Mouse (Mus musculus) embryo, embryonic 9.5 days (tissue): ENCODE results near the gene Cyb5d2.
"Not testable (repeated sequence)": the region's sequence is repeated elsewhere in the genome, so short reads cannot be mapped to it uniquely, and the experiment has no call there.

Experiments used
- DNase-seq: peaks from one replicate; pipeline ENCODE4 v3.0.0-alpha.2; 2017; ENCODE audit errors: extremely low spot score

Cyb5d2 gene

DNA sequence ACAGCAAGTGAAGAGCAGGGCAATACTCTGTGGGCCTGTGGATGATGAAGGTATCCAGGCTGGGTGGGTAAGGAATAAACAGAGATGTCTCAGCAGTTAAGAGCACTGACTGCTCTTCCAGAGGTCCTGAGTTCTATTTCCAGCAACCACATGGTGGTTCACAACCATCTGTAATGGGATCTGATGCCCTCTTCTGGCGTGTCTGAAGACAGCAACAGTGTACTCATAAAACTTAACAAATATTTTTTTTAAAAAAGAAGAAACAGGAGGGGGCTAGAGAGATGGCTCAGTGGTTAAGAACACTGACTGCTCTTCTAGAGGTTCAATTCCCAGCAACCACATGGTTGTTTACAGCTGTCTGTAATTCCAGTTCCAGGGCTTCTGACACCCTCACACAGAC, 23.3 kb downstream of the Cyb5d2 start:
- DNase-seq: not testable (repeated sequence)

DNA sequence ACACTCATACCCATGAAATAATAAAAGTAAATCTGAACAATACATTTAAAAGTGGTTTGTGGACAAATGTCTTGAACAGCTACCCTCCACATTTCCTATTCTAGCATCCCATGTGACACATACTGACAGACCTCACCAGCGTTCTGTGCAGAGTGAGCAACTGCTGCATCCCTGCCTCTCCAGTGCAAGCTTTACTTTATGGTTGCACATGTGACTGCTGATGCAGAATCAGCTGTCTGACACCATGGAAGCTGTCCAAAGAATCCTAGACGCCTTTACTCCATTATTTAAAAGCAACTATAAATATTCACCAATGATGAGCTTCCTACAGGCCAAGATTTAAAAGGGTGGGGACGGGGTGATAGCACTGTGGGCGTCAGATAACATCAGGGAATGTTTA, 24.5 kb downstream of the Cyb5d2 start:
- DNase-seq: no peak

GRCm38 (mm10) chr11:72770816-72771215, 25.1 kb downstream of the Cyb5d2 start:
- no peak for DNase-seq

DNA sequence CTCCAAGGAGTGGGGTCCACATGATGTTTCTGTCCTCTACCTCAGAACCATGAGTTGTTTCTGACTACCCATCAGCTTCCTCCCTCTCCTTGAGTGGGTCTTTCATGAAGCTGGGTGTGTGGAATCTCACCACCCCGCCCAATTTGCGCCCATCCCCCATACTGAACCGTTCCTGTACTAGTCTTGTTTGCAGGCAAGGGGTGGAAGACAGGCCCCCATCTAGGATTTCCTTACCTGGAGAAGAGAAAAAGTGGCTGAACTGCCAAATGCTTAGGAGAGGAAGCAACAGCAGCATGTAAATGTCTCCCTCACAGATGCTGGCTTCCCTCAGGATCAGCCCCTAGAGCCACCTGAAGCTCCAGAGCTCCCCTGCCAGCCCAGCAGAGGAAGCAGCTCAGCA, 25.6 kb downstream of the Cyb5d2 start:
- DNase-seq: no peak

DNA sequence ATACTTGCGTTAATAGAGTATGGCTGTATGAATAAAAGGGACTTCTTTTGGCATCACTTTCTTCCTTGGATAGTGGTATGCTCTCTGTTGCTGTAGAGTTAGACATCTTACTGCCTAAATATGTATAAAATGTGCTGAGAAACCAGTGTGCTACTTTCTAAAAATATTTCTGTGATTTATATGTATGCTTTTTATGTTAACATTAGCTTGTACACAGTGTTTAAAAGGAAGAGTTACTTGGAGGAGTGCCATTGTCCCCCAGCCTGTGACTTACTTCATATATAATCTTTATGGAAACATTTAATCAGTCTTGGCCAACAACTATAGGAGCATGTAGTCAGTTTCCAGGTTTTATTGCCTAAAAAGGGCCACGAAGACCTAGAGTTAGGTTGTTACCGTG, 26.9 kb downstream of the Cyb5d2 start:
- DNase-seq: no peak

DNA sequence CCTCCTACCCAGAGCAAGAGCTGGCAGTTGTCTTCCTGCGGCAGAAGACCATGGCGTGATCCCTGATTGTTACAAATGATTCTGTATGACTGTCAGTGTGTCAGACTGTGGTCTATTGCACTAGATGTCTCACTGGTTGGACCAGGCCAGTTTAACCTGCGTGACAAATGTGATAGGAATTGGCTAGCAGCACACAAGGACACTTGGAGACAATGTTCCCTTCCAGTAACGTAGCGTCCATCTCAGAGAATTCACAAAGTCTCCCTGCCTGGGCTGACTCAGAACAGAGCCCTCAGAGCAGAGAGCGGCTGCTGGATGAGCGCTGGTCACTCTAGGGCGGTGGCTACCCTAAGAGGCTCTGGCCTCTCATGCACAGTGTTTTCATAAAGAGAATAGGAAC, 28.2 kb downstream of the Cyb5d2 start:
- no peak for DNase-seq

GRCm38 (mm10) chr11:72764270-72764669, 31.7 kb downstream of the Cyb5d2 start:
- no peak for DNase-seq

GRCm38 (mm10) chr11:72760781-72761180, 35.2 kb downstream of the Cyb5d2 start:
- DNase-seq: no peak

GRCm38 (mm10) chr11:72759581-72759980, 36.4 kb downstream of the Cyb5d2 start:
- DNase-seq: no peak

DNA sequence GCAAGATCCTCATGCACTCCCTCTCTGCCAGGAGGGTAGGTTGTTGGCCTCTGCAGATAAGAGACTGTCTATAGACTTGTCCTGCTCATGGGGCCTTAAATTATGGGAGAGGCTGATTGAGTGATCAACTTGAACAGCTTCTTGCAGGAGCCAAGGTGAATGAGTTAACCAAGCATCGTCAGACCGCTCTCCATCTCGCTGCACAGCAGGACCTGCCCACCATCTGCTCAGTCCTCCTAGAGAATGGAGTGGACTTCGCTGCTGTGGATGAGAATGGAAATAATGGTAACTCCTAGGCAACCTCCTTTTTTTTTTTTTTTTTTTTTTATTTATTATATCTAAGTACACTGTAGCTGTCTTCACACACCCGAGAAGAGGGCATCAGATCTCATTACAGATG, 37.6 kb downstream of the Cyb5d2 start:
- DNase-seq: no peak

- no peak for DNase-seq
These were observed 44.0 kb downstream of the Cyb5d2 start for GRCm38 (mm10) chr11:72751956-72752355.

- DNase-seq: no peak
These were observed 56.9 kb downstream of the Cyb5d2 start for GRCm38 (mm10) chr11:72739048-72739447.

GRCm38 (mm10) chr11:72737517-72737916, 58.4 kb downstream of the Cyb5d2 start:
- DNase-seq: not testable (repeated sequence)

DNA sequence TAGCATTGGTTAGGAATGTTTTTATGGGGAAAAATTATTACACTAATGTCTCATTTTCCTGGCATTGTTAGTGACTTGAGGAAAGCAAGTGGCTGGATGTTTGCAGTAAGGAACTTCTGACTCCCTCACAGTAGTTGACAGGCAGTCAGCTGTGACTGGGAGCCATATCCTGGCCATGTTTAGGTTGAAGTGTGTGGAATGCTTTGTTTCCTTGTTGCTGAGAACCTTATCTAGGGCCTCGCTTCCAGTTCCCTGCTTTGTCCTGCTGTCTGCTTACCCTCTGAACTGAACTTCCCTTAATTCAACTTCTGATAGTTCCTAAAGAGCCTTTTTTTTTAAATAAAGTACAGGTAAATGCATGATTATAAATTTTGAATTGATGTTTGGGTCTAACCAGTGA, 59.6 kb downstream of the Cyb5d2 start:
- no peak for DNase-seq

DNA sequence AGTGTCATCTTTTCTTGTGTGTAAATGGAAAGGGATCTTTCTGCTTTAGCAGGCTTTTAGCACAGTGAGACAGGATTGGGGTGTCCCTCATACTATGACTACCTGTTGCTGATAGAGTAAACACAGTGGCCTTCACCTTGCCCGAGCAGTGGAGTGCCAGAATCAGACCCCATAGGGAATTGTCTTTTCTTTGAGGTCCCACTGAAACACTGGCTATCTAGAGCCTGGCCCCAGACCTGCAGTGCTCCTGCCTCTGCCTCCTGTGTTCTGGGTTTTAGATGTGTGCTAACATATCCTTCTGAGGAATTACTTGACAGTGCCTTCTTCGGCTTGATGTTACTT, 60.5 kb downstream of the Cyb5d2 start:
- no peak for DNase-seq

DNA sequence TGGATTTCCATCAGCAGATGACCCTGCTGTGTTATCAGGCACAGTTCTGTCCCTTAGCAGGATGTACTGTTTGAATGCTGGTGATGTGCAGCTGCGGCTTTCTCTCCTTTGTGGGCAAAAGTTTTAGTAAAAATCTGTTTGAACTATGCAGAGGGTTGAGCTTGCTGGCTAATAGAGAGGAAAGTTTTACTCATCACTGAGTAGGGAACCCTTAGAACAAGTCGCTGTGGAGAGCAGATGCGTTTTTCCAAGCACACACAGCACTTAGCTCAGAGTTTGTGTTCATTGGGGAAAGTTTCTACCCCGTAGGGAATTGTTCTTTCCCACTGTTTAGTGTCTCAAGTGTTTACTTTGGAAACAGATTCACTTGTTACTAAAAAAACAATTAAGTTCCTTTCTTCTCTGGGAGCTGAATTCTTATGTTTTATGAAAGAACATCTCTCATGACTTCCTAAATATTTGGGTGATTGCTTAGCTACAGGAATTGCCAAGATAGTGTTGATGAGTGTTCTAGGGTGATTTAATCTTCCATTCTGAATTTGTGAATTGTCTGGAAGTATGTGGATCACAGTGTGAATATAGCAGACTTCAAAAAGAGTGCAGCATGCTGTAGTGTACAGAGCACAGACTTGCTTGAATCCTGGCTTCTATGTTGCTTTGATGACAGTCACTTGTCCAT, 61.0 kb downstream of the Cyb5d2 start:
- no peak for DNase-seq

- no peak for DNase-seq
These were observed 62.2 kb downstream of the Cyb5d2 start for GRCm38 (mm10) chr11:72733736-72734135.
